Mouse (Mus musculus): ENCODE results near the gene Hsd17b7. TPM values are rescaled to one million over a fixed set of nuclear protein-coding genes. Genes with fewer than 3 reads are reported as not detected.
"Not testable (repeated sequence)": the region's sequence is repeated elsewhere in the genome, so short reads cannot be mapped to it uniquely, and the experiment has no call there.

The Hsd17b7 gene
- 1 to 10 TPM; 3.3 to 3.8 TPM for total RNA-seq (2021)
- long read RNA-seq, experiment 1, full-length matches to known transcripts, result 6 of 6 reads
- long read RNA-seq, experiment 1, partial matches to known transcripts, result 0 of 6 reads
- long read RNA-seq, experiment 1, other reads (novel, unspliced or antisense), result 0 of 6 reads
- long read RNA-seq, experiment 2, full-length matches to known transcripts, result 2 of 3 reads
- long read RNA-seq, experiment 2, partial matches to known transcripts, result 0 of 3 reads
- long read RNA-seq, experiment 2, other reads (novel, unspliced or antisense), result 1 of 3 reads

DNA sequence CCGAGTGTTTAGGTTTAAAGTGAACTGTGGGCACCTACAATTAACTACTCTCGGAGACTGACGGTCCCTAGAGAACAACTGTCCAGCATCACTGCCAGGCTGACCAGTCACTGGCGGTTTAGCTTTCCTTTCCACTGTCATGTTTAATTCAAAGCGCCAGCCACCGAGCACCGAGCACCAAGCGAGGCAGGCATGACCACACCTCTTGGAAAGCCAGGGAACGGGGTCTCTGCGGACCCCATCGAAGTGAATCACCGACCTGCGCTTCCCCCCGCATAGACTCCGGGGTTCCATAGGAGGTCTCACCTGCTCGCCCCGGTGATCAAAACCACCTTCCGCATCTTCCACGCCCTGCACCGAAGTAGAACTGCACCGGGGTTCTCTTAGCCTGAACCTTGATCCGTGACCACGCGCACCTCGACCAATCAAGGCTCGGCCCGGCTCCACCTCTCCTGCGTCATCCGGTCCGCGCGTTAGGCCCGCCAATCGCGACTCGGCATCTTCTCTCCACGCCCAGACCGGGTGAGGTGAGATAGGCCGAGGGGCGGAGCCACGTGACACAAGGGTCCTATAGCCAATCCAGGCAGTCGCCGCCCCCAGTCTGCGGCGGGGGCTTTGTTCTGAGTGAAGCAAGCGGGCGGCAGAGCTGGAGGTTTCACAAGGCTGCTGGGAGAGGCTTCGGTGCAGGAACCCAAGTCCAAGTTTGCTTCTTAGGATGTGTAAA lies at the start of gene Hsd17b7:
Gene Hsd17b7 (minus strand): TSS at position 450 of the 724 bp plus-strand sequence.
- peak; percentile 96 for DNase-seq

DNA sequence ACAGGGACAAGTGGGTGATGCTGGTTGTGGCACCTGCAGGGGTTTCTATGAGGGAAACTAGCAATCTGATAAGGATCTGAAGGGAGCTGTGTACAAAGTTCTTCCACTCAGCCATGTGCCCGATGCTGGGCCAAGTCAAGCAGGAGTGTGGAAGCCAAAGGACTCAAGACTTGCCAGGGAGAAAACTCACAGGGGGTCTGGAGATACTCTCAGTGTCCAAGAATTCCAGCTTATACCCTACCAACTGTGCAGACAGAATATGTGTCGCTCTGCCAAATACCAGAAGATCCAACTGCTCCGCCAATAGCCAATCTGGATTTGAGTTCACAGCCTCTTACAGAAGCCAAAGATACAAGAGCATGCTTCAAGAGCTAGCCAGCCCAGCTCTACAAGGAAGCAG lies 45.7 kb upstream of the Hsd17b7 start:
- DNase-seq, result no peak

DNA sequence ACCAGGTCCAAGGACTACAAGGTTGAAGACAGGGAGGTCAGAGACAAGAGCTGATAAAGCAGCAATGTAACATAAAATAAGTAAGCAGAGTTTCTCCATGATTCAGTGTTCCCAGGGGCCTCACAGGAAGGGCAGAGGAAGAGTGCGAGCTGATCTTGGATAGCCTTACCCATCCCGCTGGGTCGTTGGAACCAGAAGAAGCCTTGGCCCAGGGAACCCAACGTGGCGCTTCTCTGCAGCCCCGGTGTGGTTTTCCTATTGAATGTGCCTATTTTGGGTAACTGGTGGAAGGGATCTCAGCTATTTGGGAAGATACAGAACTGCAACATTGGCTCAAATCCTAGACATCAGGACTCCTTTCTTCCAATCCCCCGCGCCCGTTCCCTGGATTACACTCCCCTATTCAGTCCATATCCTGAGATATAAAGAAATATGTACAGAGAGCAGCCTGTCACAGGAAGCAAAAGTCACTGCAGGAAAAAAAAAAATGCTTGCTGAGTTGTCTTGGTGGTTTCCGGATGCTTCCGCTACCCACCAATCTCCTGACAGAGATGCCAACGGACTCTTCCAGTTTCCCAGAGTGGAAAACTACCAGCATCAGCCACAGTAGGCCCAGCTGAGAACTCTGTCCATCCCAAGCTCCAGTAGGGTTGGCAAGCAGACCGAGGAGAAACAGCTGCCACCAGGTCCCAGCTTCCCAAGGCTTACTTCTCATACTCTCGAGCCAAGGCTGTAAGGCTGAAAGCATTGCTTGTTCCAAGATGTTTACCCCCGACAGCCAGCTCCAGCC lies 41.9 kb upstream of the Hsd17b7 start:
- peak; percentile 17 for DNase-seq

DNA sequence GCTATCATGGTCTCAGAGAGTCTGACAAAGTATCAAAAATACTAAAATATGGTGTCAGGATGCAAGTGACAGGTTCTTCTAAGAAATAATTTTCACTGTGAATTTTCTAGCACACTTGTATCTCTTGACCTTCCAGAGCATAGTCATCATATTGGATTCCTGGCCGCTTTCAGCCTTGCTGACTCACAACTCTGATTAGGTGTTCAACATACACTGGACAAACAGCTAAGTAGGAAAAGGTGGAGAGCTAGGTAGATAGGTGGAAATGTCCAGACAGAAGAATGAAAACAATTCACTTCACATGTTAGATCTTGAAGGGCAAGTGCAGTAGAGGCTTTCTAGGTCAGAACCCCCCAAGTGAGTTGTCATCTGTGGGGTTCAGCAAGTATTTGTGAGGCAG lies 40.3 kb upstream of the Hsd17b7 start:
- DNase-seq, result no peak

DNA sequence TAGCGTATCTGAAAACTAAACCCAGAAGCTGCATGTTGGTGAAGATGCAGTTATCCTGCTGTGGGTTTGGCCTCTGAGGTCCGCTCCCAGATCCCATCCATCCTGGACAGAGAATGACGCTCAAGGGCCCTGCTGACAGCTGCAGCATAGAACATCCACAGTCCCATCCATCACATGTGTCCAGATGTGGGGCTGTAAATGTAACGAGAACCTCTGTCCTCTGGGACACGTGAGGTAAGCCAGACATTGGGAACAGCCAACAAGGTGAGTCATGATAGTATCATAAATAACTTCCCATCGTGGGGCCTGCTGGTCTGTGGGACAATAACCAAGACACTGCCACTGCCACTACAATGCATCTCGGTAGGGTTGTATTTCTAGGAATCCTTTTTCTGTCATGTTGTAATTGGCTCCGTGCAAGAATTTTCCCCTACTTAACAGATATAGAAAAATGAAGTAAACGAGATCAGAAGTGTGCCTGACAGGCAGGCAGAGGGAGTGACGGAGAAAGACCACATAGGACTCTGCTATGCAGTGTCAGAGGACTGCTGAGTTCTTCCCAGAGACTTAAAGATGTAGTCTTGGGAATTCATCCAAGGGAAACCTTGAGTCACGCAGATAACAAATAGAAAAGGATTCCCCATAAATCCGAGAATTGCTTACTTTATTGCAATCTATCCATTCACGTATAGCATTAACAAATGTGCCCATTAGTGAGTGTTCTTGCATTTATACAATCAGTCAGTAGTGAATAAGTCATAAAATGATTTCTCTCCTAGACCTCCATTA lies 39.6 kb upstream of the Hsd17b7 start:
- DNase-seq, result no peak

DNA sequence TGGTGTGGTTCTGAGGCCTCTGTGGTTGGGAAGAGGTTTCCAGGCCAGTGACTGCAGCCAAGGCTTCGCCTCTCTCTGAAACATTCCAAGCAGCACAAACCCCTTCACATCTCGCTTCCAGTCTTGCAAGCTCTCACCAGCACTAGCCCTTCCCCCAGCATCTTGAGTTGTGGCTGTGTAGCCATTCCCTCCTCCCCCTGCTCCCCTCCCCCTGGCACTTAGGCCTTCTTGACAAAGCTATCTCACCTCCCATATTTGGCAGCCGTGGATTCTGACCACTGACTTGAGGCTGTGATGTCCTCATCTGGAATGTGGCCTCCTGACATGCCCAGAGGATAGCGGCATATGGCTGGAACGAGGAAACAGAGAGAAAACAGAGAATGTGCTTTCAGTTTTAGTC lies 37.5 kb upstream of the Hsd17b7 start:
- DNase-seq, result no peak

DNA sequence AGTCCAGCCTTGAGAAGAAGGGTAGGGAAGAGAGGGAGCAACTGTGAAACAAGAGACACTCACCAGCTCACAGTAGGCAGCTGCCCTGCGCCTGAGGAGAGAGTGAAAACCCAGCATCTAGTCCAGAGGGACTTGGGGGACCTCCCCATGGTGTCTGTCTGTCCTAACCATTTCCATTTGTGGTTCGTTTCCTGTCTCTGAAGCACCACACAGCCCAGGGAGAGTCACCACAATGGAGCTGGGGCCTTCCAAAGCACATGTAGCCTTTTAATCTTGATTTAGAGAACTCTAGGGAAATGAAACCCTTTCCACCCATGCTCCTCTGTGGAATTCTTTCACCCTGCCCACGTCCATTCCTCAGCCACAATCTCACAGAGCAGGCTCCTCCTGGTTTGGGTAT lies 36.3 kb upstream of the Hsd17b7 start:
- no peak for DNase-seq

DNA sequence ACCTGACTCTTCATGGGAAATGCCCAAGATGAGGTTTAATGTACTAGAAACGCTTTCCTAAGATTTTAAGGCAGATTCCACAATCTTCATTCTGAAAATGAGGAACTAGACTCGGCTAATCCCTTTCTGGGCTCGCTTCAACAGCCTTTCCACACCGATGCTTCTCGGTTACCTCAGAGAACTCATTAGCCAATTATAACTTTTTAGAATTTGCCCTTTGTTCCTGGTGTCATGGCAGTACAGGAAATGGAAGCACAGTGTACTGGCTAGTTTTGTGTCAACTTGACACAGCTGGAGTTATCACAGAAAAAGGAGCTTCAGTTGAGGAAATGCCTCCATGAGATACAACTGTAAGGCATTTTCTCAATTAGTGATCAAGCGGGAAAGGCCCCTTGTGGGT lies 24.9 kb upstream of the Hsd17b7 start:
- not testable (repeated sequence) for DNase-seq

DNA sequence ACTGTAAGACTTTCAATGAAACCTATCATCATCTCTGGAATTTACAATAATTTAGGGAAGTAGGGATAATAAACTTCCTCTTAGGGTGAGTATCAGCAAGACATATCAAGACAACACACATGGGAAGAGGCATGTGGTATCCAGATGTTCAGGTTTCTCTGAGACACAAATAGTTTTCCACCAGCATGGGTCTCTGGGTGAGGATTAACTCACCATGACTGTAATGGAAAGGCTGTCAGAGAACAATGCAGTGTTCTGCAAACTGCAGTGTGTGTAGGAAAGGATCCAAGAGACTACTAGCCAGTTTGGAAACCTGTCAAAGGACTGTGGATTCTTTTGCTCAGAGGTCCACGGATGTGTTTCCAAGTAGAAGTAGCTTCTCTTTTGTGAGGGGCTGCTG lies 17.1 kb upstream of the Hsd17b7 start:
- DNase-seq, result no peak

DNA sequence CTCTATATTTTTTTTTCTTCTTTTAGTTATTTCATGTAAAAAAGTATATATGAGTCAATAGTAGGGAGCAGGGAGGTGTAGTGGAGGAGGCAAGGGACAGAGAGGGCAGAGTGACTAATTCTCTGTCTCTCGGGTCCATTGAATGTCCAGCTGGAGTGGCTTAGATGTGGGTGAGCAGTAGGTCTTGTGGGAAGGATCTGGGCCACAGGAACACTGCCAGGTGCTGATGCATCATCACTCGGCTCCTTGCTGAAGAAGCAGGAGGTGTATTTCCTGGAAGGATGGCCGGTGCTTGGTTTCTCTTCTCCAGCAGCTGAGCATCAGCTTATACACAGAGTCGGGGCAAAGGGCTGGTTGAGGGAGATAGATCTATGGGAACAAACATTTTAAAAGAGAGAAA lies 8.6 kb upstream of the Hsd17b7 start:
- no peak for DNase-seq

DNA sequence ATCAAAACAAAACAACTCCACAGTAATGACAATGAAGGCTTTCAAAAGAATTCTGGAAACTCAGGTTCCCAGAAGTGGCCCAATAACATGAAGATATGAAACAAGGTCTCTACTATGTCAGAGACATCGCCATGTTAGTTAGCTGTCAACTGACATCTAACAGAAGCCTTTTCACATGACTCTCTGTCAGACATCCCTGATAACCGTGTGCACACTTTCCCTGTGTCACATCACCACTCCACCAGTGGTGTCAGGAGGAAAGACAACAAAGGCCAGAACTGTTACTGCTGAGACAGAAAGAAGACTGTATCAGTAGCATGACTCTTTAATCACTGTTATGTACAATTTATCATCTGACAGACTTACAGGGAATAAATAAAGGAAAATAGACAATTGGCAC lies 3.0 kb upstream of the Hsd17b7 start:
- no peak for DNase-seq

DNA sequence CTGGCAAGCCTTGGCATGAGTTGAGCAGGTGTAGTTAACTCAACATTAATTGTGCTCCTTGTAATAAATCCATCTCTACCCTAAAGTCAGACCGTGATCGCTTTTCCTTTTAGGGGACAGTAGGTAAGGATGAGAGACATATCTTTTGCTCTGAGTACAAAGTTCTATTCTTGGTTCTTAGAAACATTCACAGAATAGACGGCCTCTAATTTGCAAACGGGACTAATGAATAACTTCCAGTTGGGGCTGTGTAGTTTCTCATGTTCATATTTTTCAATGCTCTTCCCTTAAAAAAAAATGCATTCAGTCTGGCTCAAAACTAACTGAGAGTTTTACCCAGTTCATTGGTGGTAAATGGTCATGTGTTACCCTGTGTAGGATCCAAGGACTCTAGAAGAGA lies 1.9 kb upstream of the Hsd17b7 start:
- DNase-seq, result no peak

DNA sequence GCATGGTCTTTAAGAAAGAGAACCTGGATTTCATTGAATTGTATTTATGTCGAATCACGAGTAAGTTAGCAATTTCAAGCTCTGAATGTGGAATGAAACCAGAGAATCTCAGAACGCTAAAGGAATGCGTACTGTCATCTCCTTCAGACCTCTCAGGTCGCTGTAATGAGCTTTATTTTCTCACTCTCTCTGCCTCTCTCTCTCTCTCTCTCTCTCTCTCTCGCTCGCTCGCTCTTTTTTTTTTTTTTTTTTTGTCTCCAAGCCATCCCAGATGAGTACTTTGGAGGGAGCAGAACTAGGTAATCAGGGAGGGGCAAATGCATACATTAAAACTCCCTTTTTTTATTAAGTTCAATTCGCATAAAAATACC lies 460 bp upstream of the Hsd17b7 start:
- no peak for DNase-seq

DNA sequence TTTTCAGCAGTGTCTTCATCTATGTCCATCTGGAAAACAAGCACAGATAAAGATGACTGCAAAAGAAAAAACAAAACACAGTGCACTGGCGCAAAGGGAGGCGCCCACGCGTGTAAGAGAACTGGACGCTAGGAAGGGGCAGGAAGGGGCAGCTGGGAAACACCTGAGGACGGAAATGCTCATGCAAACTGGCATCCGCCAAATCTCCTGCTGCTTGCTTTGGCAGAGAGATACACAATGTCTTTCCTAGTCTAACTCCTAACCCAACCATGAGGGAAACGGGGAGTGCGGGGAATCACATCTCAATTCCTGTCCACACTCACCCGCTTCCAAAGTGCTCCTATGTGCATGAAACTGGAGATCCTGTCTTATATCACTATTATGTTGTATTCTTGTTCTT lies 15.9 kb downstream of the Hsd17b7 start:
- no peak for DNase-seq

DNA sequence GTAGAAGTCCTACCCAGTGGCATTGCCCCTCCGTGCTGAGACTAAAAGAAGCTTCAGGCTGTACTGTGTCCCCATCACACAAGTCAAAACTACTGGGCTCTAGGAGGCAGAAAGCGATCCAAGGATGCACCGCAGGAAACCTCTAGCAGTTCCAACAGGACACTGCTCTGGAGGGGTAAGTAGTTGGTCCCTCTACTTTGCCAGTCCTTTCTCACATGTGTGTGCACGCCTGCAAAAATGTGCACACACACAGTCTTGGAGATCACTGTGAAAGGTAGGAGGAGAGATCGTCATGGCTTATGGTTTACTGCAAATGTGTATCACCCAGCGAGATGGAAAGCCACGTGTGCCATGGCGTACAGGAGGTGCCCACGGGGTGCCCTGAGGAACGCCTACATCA lies 16.4 kb downstream of the Hsd17b7 start:
- no peak for DNase-seq

DNA sequence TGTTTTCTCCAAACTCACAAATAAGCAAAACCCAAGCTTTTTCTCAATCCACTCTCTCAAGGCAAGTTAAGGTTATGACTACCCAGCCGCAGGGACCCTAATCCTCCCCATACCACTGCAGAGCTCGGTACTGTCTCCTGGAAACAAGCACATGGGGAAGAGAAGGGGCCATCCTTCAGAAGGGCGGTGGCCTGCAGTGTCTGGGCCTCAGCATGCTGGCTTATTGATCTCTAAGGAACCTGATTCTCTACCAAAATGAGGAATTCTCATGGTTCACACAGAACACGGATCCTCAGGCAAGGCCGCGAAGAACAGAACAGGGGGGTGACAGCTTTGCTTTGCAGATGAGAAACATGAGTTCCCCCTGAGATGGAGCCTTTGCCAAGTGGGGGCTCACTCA lies 17.5 kb downstream of the Hsd17b7 start:
- DNase-seq, result no peak

DNA sequence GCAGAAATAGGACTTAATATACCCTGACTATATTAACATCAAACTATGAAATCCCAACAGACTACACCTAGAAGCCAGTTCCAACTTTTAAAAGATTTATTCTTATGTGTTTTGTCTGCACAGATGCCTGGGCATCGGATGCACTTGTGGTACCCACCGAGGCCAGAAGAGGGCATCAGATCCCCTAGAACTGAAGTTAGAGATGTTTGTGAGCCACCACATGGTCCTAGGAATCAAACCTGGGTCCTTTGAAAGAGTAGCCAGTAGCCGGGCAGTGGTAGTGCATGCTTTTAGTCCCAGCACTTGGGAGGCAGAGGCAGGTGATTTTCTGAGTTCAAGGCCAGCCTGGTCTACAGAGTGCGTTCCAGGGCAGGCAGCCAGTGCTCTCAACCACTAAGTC lies 18.4 kb downstream of the Hsd17b7 start:
- DNase-seq, result no peak

DNA sequence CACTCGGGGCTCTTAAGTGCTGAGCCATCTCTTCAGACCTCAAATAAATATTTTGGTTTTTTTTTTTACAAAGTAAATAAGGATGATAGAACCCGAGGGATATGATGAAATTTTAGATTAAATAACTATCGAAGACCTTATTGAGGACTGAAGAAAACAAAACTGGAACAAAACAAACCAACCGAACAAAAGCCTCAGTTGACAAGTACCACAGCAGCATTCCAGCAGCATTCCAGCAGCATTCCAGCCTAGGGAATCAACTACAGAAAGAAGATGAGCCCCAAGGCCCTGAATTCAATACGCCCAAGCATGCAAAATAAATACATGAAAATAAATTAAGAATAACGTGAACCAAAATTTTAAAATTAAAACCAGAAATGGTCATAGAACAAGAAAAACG lies 19.1 kb downstream of the Hsd17b7 start:
- no peak for DNase-seq

DNA sequence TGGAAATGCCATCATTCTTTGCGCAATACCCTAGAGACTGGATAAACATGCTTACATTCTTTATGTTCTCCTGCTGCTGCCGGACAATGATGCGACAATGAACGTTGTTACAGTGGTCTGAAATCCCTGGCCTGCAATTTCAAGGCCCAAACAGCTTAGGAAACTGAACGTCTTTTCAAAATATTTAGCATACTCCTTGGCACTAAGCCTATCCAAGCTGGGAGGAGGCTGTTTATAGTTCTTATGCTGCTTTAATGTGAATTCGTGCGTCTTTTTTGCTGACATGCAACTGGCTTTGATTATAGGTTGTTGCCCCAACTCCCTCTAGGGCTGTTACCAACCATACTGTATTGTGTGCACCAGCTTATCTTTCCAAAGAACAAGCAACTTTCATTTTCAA lies 20.2 kb downstream of the Hsd17b7 start:
- DNase-seq, result no peak

DNA sequence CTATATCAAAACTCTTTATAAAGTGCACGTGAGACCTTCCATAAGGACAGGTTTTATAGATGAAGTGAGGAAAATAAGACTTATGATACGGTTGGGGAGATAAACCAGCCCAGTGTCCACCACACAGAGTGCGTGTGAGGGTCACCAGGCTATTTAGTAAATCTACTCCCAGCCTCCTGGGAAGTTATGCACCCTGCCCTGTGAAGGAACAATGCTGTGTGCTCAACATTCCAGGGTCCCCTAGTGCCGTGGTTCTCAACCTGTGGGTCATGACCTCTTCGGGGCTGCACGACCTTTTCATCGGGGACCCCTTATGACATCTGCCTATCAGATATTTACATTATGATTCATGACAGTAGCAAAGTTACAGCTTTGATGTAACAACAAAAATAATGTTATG lies 20.8 kb downstream of the Hsd17b7 start:
- no peak for DNase-seq

DNA sequence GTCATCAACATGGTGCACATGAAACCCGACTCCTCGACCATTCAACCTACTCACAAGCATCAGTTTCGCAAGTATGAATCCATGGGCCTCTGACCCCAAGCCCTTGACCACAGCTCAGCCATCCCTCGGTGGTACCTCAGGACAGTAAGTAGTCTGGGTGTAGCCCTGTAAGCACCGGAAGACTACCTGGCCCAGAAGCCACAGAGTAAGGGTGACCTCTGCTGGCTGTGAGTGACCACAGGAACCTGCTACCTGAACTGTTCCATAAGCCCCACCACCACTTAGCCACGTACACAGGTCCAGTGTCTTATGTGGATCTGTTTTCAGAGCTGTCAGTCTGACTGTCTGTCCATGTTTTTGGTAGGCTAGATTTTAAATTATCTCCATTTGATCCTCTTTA lies 21.4 kb downstream of the Hsd17b7 start:
- DNase-seq, result no peak

DNA sequence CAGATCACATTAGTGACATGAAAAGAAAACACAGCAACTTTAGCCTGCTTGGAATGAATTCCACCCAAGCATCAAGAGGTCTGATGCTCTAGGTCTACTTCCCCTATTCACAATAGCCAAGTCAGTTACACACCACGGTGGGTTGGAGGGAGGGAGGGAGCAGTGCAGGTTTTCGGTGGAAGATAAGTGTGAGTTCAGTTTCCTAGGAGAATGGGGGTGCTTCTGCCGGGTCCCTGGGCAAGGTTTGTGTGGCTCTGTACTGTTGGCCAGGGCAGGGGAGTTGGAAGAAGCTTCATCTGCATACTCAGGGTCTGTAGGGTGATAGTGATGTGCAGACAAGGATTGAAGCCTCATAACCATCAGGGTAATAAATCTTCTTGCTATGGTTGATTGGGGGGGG lies 23.0 kb downstream of the Hsd17b7 start:
- DNase-seq, result no peak

DNA sequence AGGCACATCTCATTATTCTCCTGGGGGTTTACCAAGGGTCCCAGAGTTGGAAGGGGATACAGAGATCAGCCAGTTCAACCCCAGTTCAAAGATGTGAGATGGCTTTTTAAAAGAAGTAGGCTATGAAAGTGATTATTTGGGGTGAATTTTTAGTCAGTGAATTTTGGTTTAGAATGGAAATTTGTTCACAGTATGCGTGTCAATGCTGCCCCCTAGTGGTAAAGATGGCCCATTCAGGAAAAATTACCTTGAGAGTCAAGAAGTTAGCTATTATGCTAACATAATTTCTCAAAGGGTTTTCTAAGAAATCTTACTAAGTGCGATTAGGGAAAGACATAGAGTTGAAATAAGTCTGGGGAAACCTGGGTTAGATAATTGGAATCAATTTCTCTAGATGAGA lies 29.7 kb downstream of the Hsd17b7 start:
- DNase-seq, result peak; percentile 35

Measured in gastrocnemius, postnatal 10 days (tissue).